Mouse (Mus musculus): ENCODE results near the gene Sc5d.

- no peak for TF ChIP-seq POLR2A (IDR thresholded peaks at IDR 0.05; ENCODE audit: control insufficient read depth, low read depth, low read length)
- TF ChIP-seq CTCF (IDR thresholded peaks at IDR 0.05; ENCODE audit: control insufficient read depth, insufficient read depth, insufficient replicate concordance, low read depth, low read length), result no peak
Measured at GRCm38 (mm10) chr9:42275761-42276145, 11.7 kb upstream of the Sc5d start.

All from testis, adult 2 months (tissue).